16 mouse cellular contexts compared by ENCODE assay signal in genomic region chr12:54803531-54803930, GRCm38 (mm10).
"Had no signal": no experiment of that assay in that cellular context is flagged by ENCODE, and none has a peak within 500 bp of the region (broad histone marks: within the 10 kb centered on the region; RNA-seq: fewer than 3 reads in every experiment).

No protein-coding gene starts in this region.

- H3K4me1 ChIP-seq: neural tube, embryonic 13.5 days; neural tube, embryonic 15.5 days; stomach, embryonic 15.5 days had no signal

- DNase-seq: retina, postnatal 1 day; right cerebral cortex, adult 18-20 months; right cerebral cortex, postnatal 14 days; right cerebral cortex, postnatal 25 days; right cerebral cortex, postnatal 4 days; spleen, adult 18-20 months; thymus, adult 18-20 months; thymus, adult 2 months; thymus, postnatal 14 days; thymus, postnatal 25 days; thymus, postnatal 36 days; thymus, postnatal 4 days had no signal

- H3K4me3 ChIP-seq: neural tube, embryonic 13.5 days; neural tube, embryonic 15.5 days; stomach, embryonic 15.5 days had no signal

- H3K36me3 ChIP-seq: neural tube, embryonic 13.5 days; neural tube, embryonic 15.5 days; stomach, embryonic 15.5 days had no signal

- H3K9ac ChIP-seq: neural tube, embryonic 13.5 days; neural tube, embryonic 15.5 days; stomach, embryonic 15.5 days had no signal

- H3K27me3 ChIP-seq: neural tube, embryonic 13.5 days; neural tube, embryonic 15.5 days; stomach, embryonic 15.5 days had no signal

- H3K4me2 ChIP-seq: neural tube, embryonic 13.5 days; neural tube, embryonic 15.5 days; stomach, embryonic 15.5 days had no signal

- H3K9me3 ChIP-seq: neural tube, embryonic 13.5 days; neural tube, embryonic 15.5 days; stomach, embryonic 15.5 days had no signal

- H3K27ac ChIP-seq: neural tube, embryonic 13.5 days; neural tube, embryonic 15.5 days; stomach, embryonic 15.5 days; stomach, postnatal 0 days had no signal
